Mouse (Mus musculus): ENCODE results near the gene Rnf39. TPM values are rescaled to one million over a fixed set of nuclear protein-coding genes. Genes with fewer than 3 reads are reported as not detected.

Rnf39 gene
- polyA plus RNA-seq, 1 experiment = not detected

GRCm38 (mm10) chr17:36950981-36951947 lies 8.5 kb downstream of the Rnf39 start, which contains the start of gene Ppp1r11:
TSS of gene Ppp1r11 (minus strand) at chr17:36951741.
- TF ChIP-seq CTCF (IDR thresholded peaks at IDR 0.05; ENCODE audit: low read depth, low read length) = no peak
- TF ChIP-seq POLR2A (IDR thresholded peaks at IDR 0.05; ENCODE audit: borderline replicate concordance, low read depth, low read length) = peak; percentile 9; the same call in 1 of the 2 replicates
- H3K4me1 ChIP-seq (ENCODE audit: control insufficient read depth, insufficient read depth, low read length) = peaks cover 12% of the 10 kb centered on the region
- peak within 1 kb of the TSS; percentile 21; the same call in 1 of the 2 replicates for H3K27ac ChIP-seq (ENCODE audit: insufficient read depth, low read depth, low read length)
- H3K4me3 ChIP-seq (ENCODE audit: insufficient read depth, low read length) = peak within 1 kb of the TSS; percentile 77

GRCm38 (mm10) chr17:36952631-36953030 lies 9.9 kb downstream of the Rnf39 start:
- TF ChIP-seq CTCF (IDR thresholded peaks at IDR 0.05; ENCODE audit: low read depth, low read length) (no peak), POLR2A (IDR thresholded peaks at IDR 0.05; ENCODE audit: borderline replicate concordance, low read depth, low read length) (no peak)
- H3K4me3 ChIP-seq (ENCODE audit: insufficient read depth, low read length) = no peak overlapping the region

GRCm38 (mm10) chr17:36953062-36953461 lies 10.3 kb downstream of the Rnf39 start:
- Histone ChIP-seq H3K27ac (ENCODE audit: insufficient read depth, low read depth, low read length) (no peak overlapping the region), H3K4me1 (ENCODE audit: control insufficient read depth, insufficient read depth, low read length) (peaks cover 11% of the 10 kb centered on the region), H3K4me3 (ENCODE audit: insufficient read depth, low read length) (no peak overlapping the region)
- TF ChIP-seq POLR2A (IDR thresholded peaks at IDR 0.05; ENCODE audit: borderline replicate concordance, low read depth, low read length) = no peak
- no peak for TF ChIP-seq CTCF (IDR thresholded peaks at IDR 0.05; ENCODE audit: low read depth, low read length)

More at GRCm38 (mm10) chr17:36952631-36953030, 9.9 kb downstream of the Rnf39 start:
- Histone ChIP-seq H3K4me1 (ENCODE audit: control insufficient read depth, insufficient read depth, low read length) (peaks cover 13% of the 10 kb centered on the region), H3K27ac (ENCODE audit: insufficient read depth, low read depth, low read length) (no peak overlapping the region)

- TF ChIP-seq POLR2A (IDR thresholded peaks at IDR 0.05; ENCODE audit: borderline replicate concordance, low read depth, low read length) = no peak
- TF ChIP-seq CTCF (IDR thresholded peaks at IDR 0.05; ENCODE audit: low read depth, low read length) = 0 out of 2 replicates have a peak, but pooled peaks have one; percentile 13
- Histone ChIP-seq H3K4me3 (ENCODE audit: insufficient read depth, low read length) (peak within 1 kb of the TSS; percentile 92), H3K27ac (ENCODE audit: insufficient read depth, low read depth, low read length) (peak within 1 kb of the TSS; percentile 36), H3K4me1 (ENCODE audit: control insufficient read depth, insufficient read depth, low read length) (peaks cover 4% of the 10 kb centered on the region)
Measured at GRCm38 (mm10) chr17:36957999-36958743, 15.5 kb downstream of the Rnf39 start, which contains the start of the genes Znrd1 and Znrd1as. TSS of gene Znrd1 (minus strand) at chr17:36958559. TSS of gene Znrd1as (plus strand) at chr17:36958592.

GRCm38 (mm10) chr17:36958884-36959283 lies 16.2 kb downstream of the Rnf39 start:
- peaks cover 4% of the 10 kb centered on the region for H3K4me1 ChIP-seq (ENCODE audit: control insufficient read depth, insufficient read depth, low read length)
- peak overlapping the region; percentile 92 for H3K4me3 ChIP-seq (ENCODE audit: insufficient read depth, low read length)
- no peak for TF ChIP-seq CTCF (IDR thresholded peaks at IDR 0.05; ENCODE audit: low read depth, low read length)
- no peak for TF ChIP-seq POLR2A (IDR thresholded peaks at IDR 0.05; ENCODE audit: borderline replicate concordance, low read depth, low read length)
- H3K27ac ChIP-seq (ENCODE audit: insufficient read depth, low read depth, low read length) = peak overlapping the region; percentile 25

- peaks cover 4% of the 10 kb centered on the region for H3K4me1 ChIP-seq (ENCODE audit: control insufficient read depth, insufficient read depth, low read length)
- H3K27ac ChIP-seq (ENCODE audit: insufficient read depth, low read depth, low read length) = no peak overlapping the region
- no peak overlapping the region for H3K4me3 ChIP-seq (ENCODE audit: insufficient read depth, low read length)
- TF ChIP-seq CTCF (IDR thresholded peaks at IDR 0.05; ENCODE audit: low read depth, low read length) (no peak), POLR2A (IDR thresholded peaks at IDR 0.05; ENCODE audit: borderline replicate concordance, low read depth, low read length) (no peak)
Measured at GRCm38 (mm10) chr17:36961125-36961524, 18.4 kb downstream of the Rnf39 start.

GRCm38 (mm10) chr17:36966875-36967274 lies 24.2 kb downstream of the Rnf39 start:
- peaks cover 19% of the 10 kb centered on the region for H3K4me1 ChIP-seq (ENCODE audit: control insufficient read depth, insufficient read depth, low read length)
- H3K4me3 ChIP-seq (ENCODE audit: insufficient read depth, low read length) = no peak overlapping the region
- H3K27ac ChIP-seq (ENCODE audit: insufficient read depth, low read depth, low read length) = no peak overlapping the region
- TF ChIP-seq CTCF (IDR thresholded peaks at IDR 0.05; ENCODE audit: low read depth, low read length) (no peak), POLR2A (IDR thresholded peaks at IDR 0.05; ENCODE audit: borderline replicate concordance, low read depth, low read length) (no peak)

- Histone ChIP-seq H3K4me1 (ENCODE audit: control insufficient read depth, insufficient read depth, low read length) (peaks cover 19% of the 10 kb centered on the region), H3K27ac (ENCODE audit: insufficient read depth, low read depth, low read length) (no peak overlapping the region), H3K4me3 (ENCODE audit: insufficient read depth, low read length) (no peak overlapping the region)
- no peak for TF ChIP-seq CTCF (IDR thresholded peaks at IDR 0.05; ENCODE audit: low read depth, low read length)
- TF ChIP-seq POLR2A (IDR thresholded peaks at IDR 0.05; ENCODE audit: borderline replicate concordance, low read depth, low read length) = no peak
Measured at GRCm38 (mm10) chr17:36970316-36970890, 27.7 kb downstream of the Rnf39 start.

GRCm38 (mm10) chr17:36971172-36971850 lies 28.6 kb downstream of the Rnf39 start:
- TF ChIP-seq CTCF (IDR thresholded peaks at IDR 0.05; ENCODE audit: low read depth, low read length) (no peak), POLR2A (IDR thresholded peaks at IDR 0.05; ENCODE audit: borderline replicate concordance, low read depth, low read length) (no peak)
- no peak overlapping the region for H3K27ac ChIP-seq (ENCODE audit: insufficient read depth, low read depth, low read length)
- H3K4me1 ChIP-seq (ENCODE audit: control insufficient read depth, insufficient read depth, low read length) = peaks cover 17% of the 10 kb centered on the region
- no peak overlapping the region for H3K4me3 ChIP-seq (ENCODE audit: insufficient read depth, low read length)
